Mouse (Mus musculus): Measurements from ENCODE around the gene Dhx16.

- TF ChIP-seq CTCF (IDR thresholded peaks at IDR 0.05; ENCODE audit: control insufficient read depth, insufficient read depth, insufficient read length), result no peak
- no peak for TF ChIP-seq USF1 (IDR thresholded peaks at IDR 0.05; ENCODE audit: low read depth)
- TF ChIP-seq MAX (IDR thresholded peaks at IDR 0.05), result no peak
- no peak for TF ChIP-seq MYOD1 (IDR thresholded peaks at IDR 0.05; ENCODE audit: control insufficient read depth, insufficient read length, low read depth)
- TF ChIP-seq FOSL1 (IDR thresholded peaks at IDR 0.05; ENCODE audit: insufficient read depth, low read length, poor library complexity, severe bottlenecking), result no peak
Measured at GRCm38 (mm10) chr17:35929534-35929933, 49.9 kb downstream of the Dhx16 start.

Measured in C2C12 (cell line).